Mouse (Mus musculus) MEL (cell line): ENCODE data around the gene Zfp689. TPM values are rescaled to one million over a fixed set of nuclear protein-coding genes. Genes with fewer than 3 reads are reported as not detected.

ENCODE experiments used
- DNase-seq: peaks from one replicate; pipeline ENCODE4 v3.0.0; 2011; ENCODE audit warnings: low read depth, low spot score
- H3K27ac ChIP-seq: 2 replicates; pipeline ENCODE4 v1.5.1; 2012; ENCODE audit warnings: low read depth, mild to moderate bottlenecking, control low read depth, low read length, moderate library complexity; ENCODE audit not compliant: control insufficient read depth
- H3K27me3 ChIP-seq, 2 experiments: fragments of 150-350 bp in 1 of 2; sonication (generic) in 1 of 2; 2 replicates each; pipeline ENCODE4 v1.6.1; 2012; ENCODE audit warnings: low read length in 2 of 2, mild to moderate bottlenecking in 2 of 2, improper control_type of control experiment in 1 of 2, moderate library complexity in 1 of 2; ENCODE audit not compliant: insufficient read depth in 2 of 2, control insufficient read depth in 1 of 2
- H3K36me3 ChIP-seq, 2 experiments: 2 replicates each; pipeline ENCODE4 v1.6.1; 2012 to 2014; ENCODE audit warnings: low read length in 2 of 2, improper control_type of control experiment in 1 of 2, inconsistent platforms in 1 of 2, mild to moderate bottlenecking in 1 of 2; ENCODE audit not compliant: insufficient read depth in 2 of 2, control insufficient read depth in 1 of 2
- H3K4me1 ChIP-seq, 2 experiments: fragments of 150-350 bp in 1 of 2; sonication (generic) in 1 of 2; 2 replicates each; pipeline ENCODE4 v1.6.1; 2012; ENCODE audit warnings: low read length in 2 of 2, improper control_type of control experiment in 1 of 2, mild to moderate bottlenecking in 1 of 2; ENCODE audit not compliant: insufficient read depth in 2 of 2, control insufficient read depth in 1 of 2
- H3K4me3 ChIP-seq, 2 experiments: fragments of 150-350 bp in 1 of 2; sonication (generic) in 1 of 2; 2 replicates each; pipeline ENCODE4 v1.5.1; 2012; ENCODE audit warnings: low read depth in 2 of 2, low read length in 2 of 2, mild to moderate bottlenecking in 2 of 2, moderate library complexity in 2 of 2, control low read depth in 1 of 2, improper control_type of control experiment in 1 of 2; ENCODE audit not compliant: control insufficient read depth in 1 of 2, insufficient read depth in 1 of 2
- H3K79me2 ChIP-seq: 2 replicates; pipeline ENCODE4 v1.6.1; 2012; ENCODE audit warnings: mild to moderate bottlenecking, low read length, moderate library complexity; ENCODE audit not compliant: control insufficient read depth, poor library complexity, insufficient read depth
- H3K9ac ChIP-seq: 2 replicates; pipeline ENCODE4 v1.6.1; 2012; ENCODE audit warnings: low read depth, mild to moderate bottlenecking, control low read depth, low read length, moderate library complexity; ENCODE audit not compliant: control insufficient read depth, poor library complexity, severe bottlenecking
- H3K9me3 ChIP-seq: fragments of 150-350 bp; sonication (generic); replicated peaks from 2 replicates; pipeline ENCODE4 v1.6.1; 2012; ENCODE audit warnings: mild to moderate bottlenecking, low read length, improper control_type of control experiment, moderate library complexity; ENCODE audit not compliant: insufficient read depth
- BHLHE40 ChIP-seq: IDR thresholded peaks from 2 replicates; pipeline ENCODE4 v1.6.1; 2012; ENCODE audit warnings: low read depth, mild to moderate bottlenecking, inconsistent platforms, low read length, improper control_type of control experiment, borderline replicate concordance
- CHD2 ChIP-seq: IDR thresholded peaks from 2 replicates; pipeline ENCODE4 v1.6.1; 2011; ENCODE audit warnings: low read length, improper control_type of control experiment
- CTCF ChIP-seq, 3 experiments: IDR thresholded peaks in 2 of 3; conservative IDR thresholded peaks in 1 of 3; 2 replicates each; pipeline ENCODE4 v1.5.1; 2011 to 2012; ENCODE audit warnings: low read length in 3 of 3, low read depth in 2 of 3, mild to moderate bottlenecking in 2 of 3, improper control_type of control experiment in 1 of 3, inconsistent platforms in 1 of 3, mixed read lengths in 1 of 3, moderate library complexity in 1 of 3; ENCODE audit not compliant: control insufficient read depth in 1 of 3, insufficient read depth in 1 of 3, poor library complexity in 1 of 3, severe bottlenecking in 1 of 3
- ELF1 ChIP-seq: IDR thresholded peaks from 2 replicates; pipeline ENCODE4 v1.6.1; 2014; ENCODE audit warnings: low read depth, mild to moderate bottlenecking, inconsistent platforms, low read length, improper control_type of control experiment, moderate library complexity
- EP300 ChIP-seq, 2 experiments: IDR thresholded peaks; 2 replicates each; pipeline ENCODE4 v1.6.1; 2011; ENCODE audit warnings: improper control_type of control experiment in 2 of 2, low read length in 2 of 2, low read depth in 1 of 2, mild to moderate bottlenecking in 1 of 2
- ETS1 ChIP-seq: IDR thresholded peaks from 2 replicates; pipeline ENCODE4 v1.6.1; 2012; ENCODE audit warnings: low read depth, mild to moderate bottlenecking, inconsistent platforms, low read length, improper control_type of control experiment, moderate library complexity
- GABPA ChIP-seq: IDR thresholded peaks from 2 replicates; pipeline ENCODE4 v1.6.1; 2012; ENCODE audit warnings: low read depth, mild to moderate bottlenecking, inconsistent platforms, low read length, improper control_type of control experiment, moderate library complexity
- JUND ChIP-seq: IDR thresholded peaks from 2 replicates; pipeline ENCODE4 v1.6.1; 2011; ENCODE audit warnings: low read depth, mild to moderate bottlenecking, improper control_type of control experiment, low read length
- KAT2A ChIP-seq: conservative IDR thresholded peaks from 2 replicates; pipeline ENCODE4 v1.6.1; 2012; ENCODE audit warnings: low read depth, low read length, improper control_type of control experiment, inconsistent platforms
- MAFK ChIP-seq: IDR thresholded peaks from 2 replicates; pipeline ENCODE4 v1.6.1; 2011; ENCODE audit warnings: low read depth, mild to moderate bottlenecking, low read length, improper control_type of control experiment, borderline replicate concordance
- MAX ChIP-seq: IDR thresholded peaks from 2 replicates; pipeline ENCODE4 v1.6.1; 2011; ENCODE audit warnings: low read length, improper control_type of control experiment
- MAZ ChIP-seq: IDR thresholded peaks from 2 replicates; pipeline ENCODE4 v1.6.1; 2012; ENCODE audit warnings: low read depth, mild to moderate bottlenecking, inconsistent platforms, low read length, improper control_type of control experiment
- MXI1 ChIP-seq: IDR thresholded peaks from 2 replicates; pipeline ENCODE4 v1.6.1; 2011; ENCODE audit warnings: mild to moderate bottlenecking, low read depth, low read length, improper control_type of control experiment
- MYB ChIP-seq: IDR thresholded peaks from 2 replicates; pipeline ENCODE4 v1.6.1; 2011; ENCODE audit warnings: mild to moderate bottlenecking, low read depth, low read length, improper control_type of control experiment
- POLR2A ChIP-seq, 2 experiments: IDR thresholded peaks; 2 replicates each; pipeline ENCODE4 v1.6.1; 2011 to 2012; ENCODE audit warnings: low read length in 2 of 2, mild to moderate bottlenecking in 2 of 2, control low read depth in 1 of 2, improper control_type of control experiment in 1 of 2, low read depth in 1 of 2, moderate library complexity in 1 of 2; ENCODE audit not compliant: control insufficient read depth in 1 of 2, insufficient read depth in 1 of 2, poor library complexity in 1 of 2
- POLR2AphosphoS2 ChIP-seq: IDR thresholded peaks from 2 replicates; pipeline ENCODE4 v1.6.1; 2011; ENCODE audit warnings: low read length, improper control_type of control experiment
- POLR2AphosphoS5 ChIP-seq: IDR thresholded peaks from 2 replicates; pipeline ENCODE4 v1.6.1; 2012; ENCODE audit warnings: low read depth, borderline replicate concordance, mild to moderate bottlenecking, inconsistent platforms, low read length, moderate library complexity, mixed read lengths
- RAD21 ChIP-seq: IDR thresholded peaks from 2 replicates; pipeline ENCODE4 v1.6.1; 2011; ENCODE audit warnings: mild to moderate bottlenecking, low read depth, low read length, improper control_type of control experiment
- SIN3A ChIP-seq: IDR thresholded peaks from 2 replicates; pipeline ENCODE4 v1.6.1; 2012; ENCODE audit warnings: low read length, improper control_type of control experiment, inconsistent platforms
- SMC3 ChIP-seq: IDR thresholded peaks from 2 replicates; pipeline ENCODE4 v1.6.1; 2011; ENCODE audit warnings: low read depth, low read length, improper control_type of control experiment
- TCF12 ChIP-seq: IDR thresholded peaks from 2 replicates; pipeline ENCODE4 v1.6.1; 2014; ENCODE audit warnings: low read depth, mild to moderate bottlenecking, inconsistent platforms, low read length, improper control_type of control experiment, moderate library complexity
- UBTF ChIP-seq: IDR thresholded peaks from 2 replicates; pipeline ENCODE4 v1.6.1; 2012; ENCODE audit warnings: low read depth, mild to moderate bottlenecking, inconsistent platforms, low read length, improper control_type of control experiment, moderate library complexity, borderline replicate concordance; ENCODE audit not compliant: insufficient read depth
- USF1 ChIP-seq: IDR thresholded peaks from 2 replicates; pipeline ENCODE4 v1.6.1; 2014; ENCODE audit warnings: low read depth, mild to moderate bottlenecking, inconsistent platforms, low read length, improper control_type of control experiment, moderate library complexity
- ZC3H11A ChIP-seq: IDR thresholded peaks from 2 replicates; pipeline ENCODE4 v1.6.1; 2012; ENCODE audit warnings: low read depth, mild to moderate bottlenecking, inconsistent platforms, low read length, improper control_type of control experiment
- ZKSCAN1 ChIP-seq: IDR thresholded peaks from 2 replicates; pipeline ENCODE4 v1.6.1; 2012; ENCODE audit warnings: low read depth, mild to moderate bottlenecking, inconsistent platforms, low read length, improper control_type of control experiment, moderate library complexity
- ZNF384 ChIP-seq: IDR thresholded peaks from 2 replicates; pipeline ENCODE4 v1.6.1; 2012; ENCODE audit warnings: low read depth, mild to moderate bottlenecking, inconsistent platforms, low read length, improper control_type of control experiment
- polyA plus RNA-seq, 2 experiments: library from polyadenylated mRNA; stranded (reverse) in 1 of 2; unstranded in 1 of 2; fragments of >175 nt in 1 of 2; fragments of >200 nt in 1 of 2; gene quantifications; 2 replicates each; pipeline versions ENCODE4 v1.2.1 to v1.2.4; 2012; ENCODE audit warnings: low replicate concordance in 2 of 2, low read depth in 1 of 2; ENCODE audit not compliant: insufficient read length in 2 of 2, insufficient read depth in 1 of 2, missing spikeins in 1 of 2
- total RNA-seq: library from RNA; depleted of rRNA; stranded (reverse); fragments of 300-350 nt; gene quantifications from 2 replicates; pipeline ENCODE4 v1.2.3, GENCODE M21; 2012

Gene Zfp689
- total and polyA plus RNA-seq, 3 experiments, result 4.9 to 7.2 TPM; not detected in 1

DNA sequence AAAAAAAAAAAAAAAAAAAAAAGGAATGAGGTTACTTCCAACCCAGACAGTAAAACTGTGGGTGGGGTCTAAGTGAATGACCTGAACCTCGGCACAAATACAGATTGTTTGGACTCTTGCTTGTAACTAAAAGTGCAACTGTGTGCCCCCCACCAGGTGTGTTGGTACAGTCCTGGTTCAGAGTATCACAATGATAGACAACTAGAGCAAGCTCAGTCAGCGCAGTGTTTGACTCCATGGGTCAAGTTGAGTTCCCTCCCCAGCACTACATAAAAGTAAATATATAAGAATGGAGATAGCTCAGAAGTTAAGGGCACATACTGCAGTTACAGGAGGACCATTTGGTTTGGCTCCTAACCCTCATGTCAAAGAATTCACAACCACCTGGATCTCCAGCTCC, 48.4 kb upstream of the Zfp689 start:
- TF ChIP-seq TCF12 (no peak), POLR2A (IDR thresholded peaks at IDR 0.05; ENCODE audit: control insufficient read depth in 1 of 2, insufficient read depth in 1 of 2, low read depth in 1 of 2, low read length in 2 of 2, poor library complexity in 1 of 2) (no peak), ZNF384 (no peak), CHD2 (no peak), SIN3A (no peak), ELF1 (no peak), ZC3H11A (no peak), CTCF (IDR thresholded peaks at IDR 0.05 in 2 of 3, conservative IDR thresholded peaks at IDR 0.05 in 1 of 3; ENCODE audit: control insufficient read depth in 1 of 3, insufficient read depth in 1 of 3, low read depth in 2 of 3, low read length in 3 of 3, poor library complexity in 1 of 3, severe bottlenecking in 1 of 3) (no peak), SMC3 (no peak), RAD21 (no peak), USF1 (no peak), UBTF (no peak), JUND (no peak), POLR2AphosphoS5 (no peak), GABPA (no peak), MYB (no peak), ZKSCAN1 (no peak), KAT2A (no peak)
- Histone ChIP-seq H3K79me2 (no peaks in the 10 kb centered on the region), H3K9me3 (no peaks in the 10 kb centered on the region), H3K9ac (no peak overlapping the region), H3K27me3 (no peaks in the 10 kb centered on the region), H3K4me1 (no peaks in the 10 kb centered on the region), H3K27ac (no peak overlapping the region), H3K36me3 (no peaks in the 10 kb centered on the region; a peak in 1 of 4 replicates), H3K4me3 (no peak overlapping the region)
- no peak for DNase-seq

DNA sequence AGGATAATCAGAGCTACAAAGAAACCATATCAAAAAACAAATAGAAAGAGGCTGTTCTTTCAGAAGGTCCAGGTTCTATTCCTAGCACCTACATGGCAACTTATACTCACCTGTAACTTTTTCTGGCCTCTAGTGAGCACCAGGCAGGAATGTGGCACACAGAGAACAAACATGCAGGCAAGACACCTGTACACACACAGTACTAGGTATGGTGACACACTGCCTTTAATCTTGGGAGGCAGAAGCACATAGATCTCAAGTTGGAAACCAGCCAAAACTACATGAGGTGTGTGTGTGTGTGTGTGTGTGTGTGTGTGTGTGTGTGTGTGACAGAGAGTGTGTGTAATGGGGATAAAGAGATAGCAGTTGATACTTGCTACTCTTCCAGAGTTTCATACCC, 45.7 kb upstream of the Zfp689 start:
- H3K4me1 ChIP-seq, result no peaks in the 10 kb centered on the region
- no peaks in the 10 kb centered on the region for H3K27me3 ChIP-seq
- H3K9me3 ChIP-seq, result no peaks in the 10 kb centered on the region
- H3K79me2 ChIP-seq, result no peaks in the 10 kb centered on the region
- no peak overlapping the region for H3K4me3 ChIP-seq
- no peak overlapping the region for H3K27ac ChIP-seq
- H3K9ac ChIP-seq, result no peak overlapping the region
- no peak for TF ChIP-seq MAFK
- no peak for TF ChIP-seq MYB
- TF ChIP-seq POLR2AphosphoS5, result no peak
- no peak for TF ChIP-seq CTCF (IDR thresholded peaks at IDR 0.05 in 2 of 3, conservative IDR thresholded peaks at IDR 0.05 in 1 of 3; ENCODE audit: control insufficient read depth in 1 of 3, insufficient read depth in 1 of 3, low read depth in 2 of 3, low read length in 3 of 3, poor library complexity in 1 of 3, severe bottlenecking in 1 of 3)
- TF ChIP-seq JUND, result no peak
- TF ChIP-seq ETS1, result 0 out of 2 replicates have a peak, but pooled peaks have one; percentile 7
- TF ChIP-seq BHLHE40, result no peak
- no peak for TF ChIP-seq POLR2A (IDR thresholded peaks at IDR 0.05; ENCODE audit: control insufficient read depth in 1 of 2, insufficient read depth in 1 of 2, low read depth in 1 of 2, low read length in 2 of 2, poor library complexity in 1 of 2)
- TF ChIP-seq POLR2AphosphoS2, result no peak
- TF ChIP-seq MXI1, result no peak
- TF ChIP-seq KAT2A, result no peak
- no peak for TF ChIP-seq MAZ
- no peak for TF ChIP-seq CHD2
- no peak for TF ChIP-seq USF1
- no peak for TF ChIP-seq MAX
- TF ChIP-seq TCF12, result 0 out of 2 replicates have a peak, but pooled peaks have one; percentile 10
- TF ChIP-seq ELF1, result no peak
- peak in 1 of 2 experiments; percentile 17; a peak in 1 of 4 replicates for TF ChIP-seq EP300 (IDR thresholded peaks at IDR 0.05; ENCODE audit: low read depth in 1 of 2, low read length in 2 of 2)
- TF ChIP-seq, all 39 proteins: peak for 3
- DNase-seq, result peak; percentile 34
- H3K36me3 ChIP-seq, result peaks cover 0 to 3% of the 10 kb centered on the region in 2 experiments; a peak in 2 of 4 replicates
